Mouse (Mus musculus) liver, adult 2 months (tissue): ENCODE measurements at regions not wholly inside any gene's neighbourhood (a gene's known extent, or its start where the extent isn't known, plus 50 kb on each side); places are given as distances from the start of the nearest gene placed in this dataset.

Experiments used
- CTCF ChIP-seq: fragments of 200-500 bp; IDR thresholded peaks from 2 replicates; pipeline ENCODE4 v1.5.1; 2011; ENCODE audit warnings: low read depth, low read length, control low read depth
- POLR2A ChIP-seq: fragments of 200-500 bp; IDR thresholded peaks from 2 replicates; pipeline ENCODE4 v1.6.1; 2011; ENCODE audit warnings: low read length, control low read depth; ENCODE audit not compliant: insufficient read depth; ENCODE audit errors: extremely low read depth

- no peak for TF ChIP-seq CTCF
- no peak for TF ChIP-seq POLR2A
Observed at GRCm38 (mm10) chr13:111870505-111870904, 61.7 kb upstream of the Map3k1 start.
